Mouse (Mus musculus): ENCODE measurements around the gene Atp10b. TPM values are rescaled to one million over a fixed set of nuclear protein-coding genes. Genes with fewer than 3 reads are reported as not detected.

Atp10b gene
- polyA plus RNA-seq, 1 experiment from 2014 or later = 0.29 TPM

GRCm38 (mm10) chr11:43148341-43148740, 1.3 kb upstream of the Atp10b start:
- no peaks in the 10 kb centered on the region for H3K36me3 ChIP-seq (ENCODE audit: control insufficient read depth, insufficient read depth, low read length)
- ATAC-seq (replicated peaks; ENCODE audit: low FRiP score) (no peak), DNase-seq (ENCODE audit: low spot score) (no peak)
- no peak overlapping the region for H3K4me3 ChIP-seq (ENCODE audit: low read depth, low read length)
- no peak overlapping the region for H3K27ac ChIP-seq (ENCODE audit: low read depth, low read length)
- no peaks in the 10 kb centered on the region for H3K27me3 ChIP-seq (ENCODE audit: control insufficient read depth, insufficient read depth, low read length)
- H3K9me3 ChIP-seq (ENCODE audit: control insufficient read depth, low read length) = no peaks in the 10 kb centered on the region
- 89% methylated on average over 1 of the region's 1 CpGs for WGBS
- no peak overlapping the region for H3K4me2 ChIP-seq (ENCODE audit: low read depth, low read length, severe bottlenecking)
- no peak overlapping the region for H3K9ac ChIP-seq (ENCODE audit: low read length)
- H3K4me1 ChIP-seq (replicated peaks; ENCODE audit: control insufficient read depth, insufficient read depth, low read length) = no peaks in the 10 kb centered on the region

- Histone ChIP-seq H3K9ac (ENCODE audit: low read length) (no peak overlapping the region), H3K27me3 (ENCODE audit: control insufficient read depth, insufficient read depth, low read length) (no peaks in the 10 kb centered on the region), H3K36me3 (ENCODE audit: control insufficient read depth, insufficient read depth, low read length) (no peaks in the 10 kb centered on the region), H3K4me1 (replicated peaks; ENCODE audit: control insufficient read depth, insufficient read depth, low read length) (no peaks in the 10 kb centered on the region), H3K9me3 (ENCODE audit: control insufficient read depth, low read length) (no peaks in the 10 kb centered on the region), H3K4me2 (ENCODE audit: low read depth, low read length, severe bottlenecking) (no peak overlapping the region), H3K27ac (ENCODE audit: low read depth, low read length) (no peak overlapping the region), H3K4me3 (ENCODE audit: low read depth, low read length) (no peak overlapping the region)
- no peak for ATAC-seq (replicated peaks; ENCODE audit: low FRiP score)
- DNase-seq (ENCODE audit: low spot score) = no peak
- WGBS = 100% methylated on average over 1 of the region's 1 CpGs
These were observed 5.3 kb downstream of the Atp10b start for GRCm38 (mm10) chr11:43155004-43155403.

- ATAC-seq (replicated peaks; ENCODE audit: low FRiP score) (no peak), DNase-seq (ENCODE audit: low spot score) (no peak)
- no peaks in the 10 kb centered on the region for H3K9me3 ChIP-seq (ENCODE audit: control insufficient read depth, low read length)
- H3K27ac ChIP-seq (ENCODE audit: low read depth, low read length) = no peak overlapping the region
- 89% methylated on average over 2 of the region's 2 CpGs for WGBS
- H3K4me1 ChIP-seq (replicated peaks; ENCODE audit: control insufficient read depth, insufficient read depth, low read length) = no peaks in the 10 kb centered on the region
- no peaks in the 10 kb centered on the region for H3K27me3 ChIP-seq (ENCODE audit: control insufficient read depth, insufficient read depth, low read length)
- H3K4me3 ChIP-seq (ENCODE audit: low read depth, low read length) = no peak overlapping the region
- H3K36me3 ChIP-seq (ENCODE audit: control insufficient read depth, insufficient read depth, low read length) = no peaks in the 10 kb centered on the region
- no peak overlapping the region for H3K4me2 ChIP-seq (ENCODE audit: low read depth, low read length, severe bottlenecking)
- no peak overlapping the region for H3K9ac ChIP-seq (ENCODE audit: low read length)
These were observed 5.7 kb downstream of the Atp10b start for GRCm38 (mm10) chr11:43155417-43155816.

- Histone ChIP-seq H3K4me3 (ENCODE audit: low read depth, low read length) (no peak overlapping the region), H3K9ac (ENCODE audit: low read length) (no peak overlapping the region), H3K27ac (ENCODE audit: low read depth, low read length) (no peak overlapping the region), H3K4me1 (replicated peaks; ENCODE audit: control insufficient read depth, insufficient read depth, low read length) (no peaks in the 10 kb centered on the region), H3K27me3 (ENCODE audit: control insufficient read depth, insufficient read depth, low read length) (no peaks in the 10 kb centered on the region), H3K9me3 (ENCODE audit: control insufficient read depth, low read length) (no peaks in the 10 kb centered on the region), H3K4me2 (ENCODE audit: low read depth, low read length, severe bottlenecking) (no peak overlapping the region), H3K36me3 (ENCODE audit: control insufficient read depth, insufficient read depth, low read length) (no peaks in the 10 kb centered on the region)
- DNase-seq (ENCODE audit: low spot score) (no peak), ATAC-seq (replicated peaks; ENCODE audit: low FRiP score) (no peak)
- 52% methylated on average over 1 of the region's 1 CpGs for WGBS
These were observed 9.1 kb downstream of the Atp10b start for GRCm38 (mm10) chr11:43158814-43159213.

- H3K27ac ChIP-seq (ENCODE audit: low read depth, low read length) = no peak overlapping the region
- no peak overlapping the region for H3K9ac ChIP-seq (ENCODE audit: low read length)
- no peaks in the 10 kb centered on the region for H3K27me3 ChIP-seq (ENCODE audit: control insufficient read depth, insufficient read depth, low read length)
- no peaks in the 10 kb centered on the region for H3K4me1 ChIP-seq (replicated peaks; ENCODE audit: control insufficient read depth, insufficient read depth, low read length)
- H3K4me3 ChIP-seq (ENCODE audit: low read depth, low read length) = no peak overlapping the region
- DNase-seq (ENCODE audit: low spot score) = no peak
- H3K4me2 ChIP-seq (ENCODE audit: low read depth, low read length, severe bottlenecking) = no peak overlapping the region
- no peaks in the 10 kb centered on the region for H3K36me3 ChIP-seq (ENCODE audit: control insufficient read depth, insufficient read depth, low read length)
- H3K9me3 ChIP-seq (ENCODE audit: control insufficient read depth, low read length) = no peaks in the 10 kb centered on the region
- ATAC-seq (replicated peaks; ENCODE audit: low FRiP score) = no peak
- WGBS = 84% methylated on average over 9 of the region's 9 CpGs
These were observed 10.7 kb downstream of the Atp10b start for GRCm38 (mm10) chr11:43160188-43160942.

- Histone ChIP-seq H3K36me3 (ENCODE audit: control insufficient read depth, insufficient read depth, low read length) (no peaks in the 10 kb centered on the region), H3K4me2 (ENCODE audit: low read depth, low read length, severe bottlenecking) (no peak overlapping the region), H3K27me3 (ENCODE audit: control insufficient read depth, insufficient read depth, low read length) (no peaks in the 10 kb centered on the region), H3K4me1 (replicated peaks; ENCODE audit: control insufficient read depth, insufficient read depth, low read length) (no peaks in the 10 kb centered on the region), H3K9ac (ENCODE audit: low read length) (no peak overlapping the region), H3K4me3 (ENCODE audit: low read depth, low read length) (no peak overlapping the region), H3K27ac (ENCODE audit: low read depth, low read length) (no peak overlapping the region), H3K9me3 (ENCODE audit: control insufficient read depth, low read length) (no peaks in the 10 kb centered on the region)
- 73% methylated on average over 2 of the region's 2 CpGs for WGBS
- DNase-seq (ENCODE audit: low spot score) (no peak), ATAC-seq (replicated peaks; ENCODE audit: low FRiP score) (no peak)
These were observed 20.9 kb downstream of the Atp10b start for GRCm38 (mm10) chr11:43170601-43171000.

GRCm38 (mm10) chr11:43174359-43175116, 24.9 kb downstream of the Atp10b start:
- Histone ChIP-seq H3K4me1 (replicated peaks; ENCODE audit: control insufficient read depth, insufficient read depth, low read length) (no peaks in the 10 kb centered on the region), H3K4me3 (ENCODE audit: low read depth, low read length) (no peak overlapping the region), H3K27ac (ENCODE audit: low read depth, low read length) (no peak overlapping the region), H3K9ac (ENCODE audit: low read length) (no peak overlapping the region), H3K27me3 (ENCODE audit: control insufficient read depth, insufficient read depth, low read length) (no peaks in the 10 kb centered on the region), H3K9me3 (ENCODE audit: control insufficient read depth, low read length) (no peaks in the 10 kb centered on the region), H3K36me3 (ENCODE audit: control insufficient read depth, insufficient read depth, low read length) (no peaks in the 10 kb centered on the region), H3K4me2 (ENCODE audit: low read depth, low read length, severe bottlenecking) (no peak overlapping the region)
- DNase-seq (ENCODE audit: low spot score) (no peak), ATAC-seq (replicated peaks; ENCODE audit: low FRiP score) (no peak)
- 77% methylated on average over 6 of the region's 6 CpGs for WGBS

- WGBS = 82% methylated on average over 2 of the region's 2 CpGs
- ATAC-seq (replicated peaks; ENCODE audit: low FRiP score) = no peak
These were observed 32.7 kb downstream of the Atp10b start for GRCm38 (mm10) chr11:43182401-43182800.

More at GRCm38 (mm10) chr11:43182401-43182800, 32.7 kb downstream of the Atp10b start:
- Histone ChIP-seq H3K9me3 (ENCODE audit: control insufficient read depth, low read length) (no peaks in the 10 kb centered on the region), H3K4me2 (ENCODE audit: low read depth, low read length, severe bottlenecking) (no peak overlapping the region), H3K36me3 (ENCODE audit: control insufficient read depth, insufficient read depth, low read length) (no peaks in the 10 kb centered on the region), H3K27me3 (ENCODE audit: control insufficient read depth, insufficient read depth, low read length) (no peaks in the 10 kb centered on the region), H3K4me3 (ENCODE audit: low read depth, low read length) (no peak overlapping the region), H3K9ac (ENCODE audit: low read length) (no peak overlapping the region), H3K27ac (ENCODE audit: low read depth, low read length) (no peak overlapping the region), H3K4me1 (replicated peaks; ENCODE audit: control insufficient read depth, insufficient read depth, low read length) (no peaks in the 10 kb centered on the region)
- no peak for DNase-seq (ENCODE audit: low spot score)
